Mouse (Mus musculus): Measurements from ENCODE around the gene Dab2ip. TPM values are rescaled to one million over a fixed set of nuclear protein-coding genes. Genes with fewer than 3 reads are reported as not detected.

Dab2ip gene
- polyA plus RNA-seq, 1 experiment from 2014 or later: 54.9 TPM

DNA sequence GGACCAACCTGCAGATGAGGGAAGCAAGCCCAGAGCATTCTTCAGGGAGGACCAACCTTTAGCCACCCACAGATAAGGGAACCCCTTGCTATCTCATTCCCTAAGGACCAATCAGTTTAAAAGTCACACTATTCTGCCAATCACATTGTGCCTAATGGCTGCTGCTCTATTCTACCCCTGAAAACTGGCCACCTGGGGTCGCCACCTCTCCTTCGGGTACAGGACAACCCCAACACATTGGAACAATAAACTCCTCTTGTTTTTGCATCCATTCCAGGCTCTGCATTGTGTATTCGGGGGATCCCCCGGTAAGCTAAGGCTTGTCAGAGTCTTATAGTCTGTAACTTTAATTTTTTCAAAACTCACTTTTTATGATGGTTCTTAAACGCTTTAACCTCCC is 203.4 kb downstream of the Dab2ip start:
- Histone ChIP-seq H3K27me3 (replicated peaks) (no peaks in the 10 kb centered on the region), H3K9ac (no peak overlapping the region), H3K27ac (no peak overlapping the region), H3K9me3 (no peaks in the 10 kb centered on the region), H3K36me3 (no peaks in the 10 kb centered on the region), H3K4me2 (replicated peaks) (no peak overlapping the region), H3K4me1 (replicated peaks) (0 out of 2 replicates have a peak, but pooled peaks cover 3% of the 10 kb centered on the region), H3K4me3 (replicated peaks) (no peak overlapping the region)
- ATAC-seq: no peak
- 85% methylated on average over 5 of the region's 5 CpGs for WGBS

DNA sequence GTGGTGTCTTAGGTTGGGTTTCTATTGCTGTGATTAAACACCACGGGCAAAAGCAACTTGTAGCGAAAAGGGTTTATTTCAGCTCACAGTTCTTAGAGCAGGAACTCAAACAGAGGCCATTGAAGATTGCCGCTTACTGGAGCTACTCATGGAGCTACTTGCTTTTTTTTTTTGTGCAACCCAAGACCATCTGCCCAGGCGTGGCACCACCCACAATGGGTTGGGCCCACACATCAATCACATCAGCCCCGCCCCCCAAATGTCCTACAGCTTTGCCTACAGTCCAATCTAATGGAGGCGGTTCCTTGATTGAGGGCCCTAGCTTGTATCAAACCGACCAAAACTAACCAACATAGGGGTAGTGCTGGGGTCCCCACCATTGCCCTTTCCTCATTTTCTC is 205.8 kb downstream of the Dab2ip start:
- no peak overlapping the region for H3K27ac ChIP-seq
- H3K4me3 ChIP-seq (replicated peaks): no peak overlapping the region
- H3K36me3 ChIP-seq: no peaks in the 10 kb centered on the region
- no peaks in the 10 kb centered on the region for H3K27me3 ChIP-seq (replicated peaks)
- no peaks in the 10 kb centered on the region for H3K9me3 ChIP-seq
- H3K4me2 ChIP-seq (replicated peaks): no peak overlapping the region
- H3K4me1 ChIP-seq (replicated peaks): no peaks in the 10 kb centered on the region
- no peak for ATAC-seq
- no peak overlapping the region for H3K9ac ChIP-seq
- WGBS: 91% methylated on average over 7 of the region's 7 CpGs

DNA sequence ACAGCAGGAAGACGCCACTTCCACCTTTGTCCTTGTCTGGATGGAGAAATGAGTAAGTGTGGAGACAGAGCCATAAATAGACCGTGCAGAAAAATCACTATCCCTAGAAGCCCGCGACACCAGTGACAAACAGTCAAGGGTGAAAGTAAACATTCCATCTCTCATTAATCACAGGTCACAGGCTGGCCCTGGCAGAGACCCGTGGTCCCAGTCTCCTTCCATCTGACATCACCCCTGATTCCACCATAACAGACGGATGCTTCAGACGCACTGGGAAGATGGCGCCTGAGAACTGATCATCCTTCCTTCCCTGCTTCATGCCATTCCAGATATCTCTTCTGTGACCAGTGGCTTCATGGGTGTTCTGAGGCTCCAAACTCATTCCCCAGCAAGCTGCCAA is 206.3 kb downstream of the Dab2ip start:
- WGBS: 52% methylated on average over 8 of the region's 8 CpGs

DNA sequence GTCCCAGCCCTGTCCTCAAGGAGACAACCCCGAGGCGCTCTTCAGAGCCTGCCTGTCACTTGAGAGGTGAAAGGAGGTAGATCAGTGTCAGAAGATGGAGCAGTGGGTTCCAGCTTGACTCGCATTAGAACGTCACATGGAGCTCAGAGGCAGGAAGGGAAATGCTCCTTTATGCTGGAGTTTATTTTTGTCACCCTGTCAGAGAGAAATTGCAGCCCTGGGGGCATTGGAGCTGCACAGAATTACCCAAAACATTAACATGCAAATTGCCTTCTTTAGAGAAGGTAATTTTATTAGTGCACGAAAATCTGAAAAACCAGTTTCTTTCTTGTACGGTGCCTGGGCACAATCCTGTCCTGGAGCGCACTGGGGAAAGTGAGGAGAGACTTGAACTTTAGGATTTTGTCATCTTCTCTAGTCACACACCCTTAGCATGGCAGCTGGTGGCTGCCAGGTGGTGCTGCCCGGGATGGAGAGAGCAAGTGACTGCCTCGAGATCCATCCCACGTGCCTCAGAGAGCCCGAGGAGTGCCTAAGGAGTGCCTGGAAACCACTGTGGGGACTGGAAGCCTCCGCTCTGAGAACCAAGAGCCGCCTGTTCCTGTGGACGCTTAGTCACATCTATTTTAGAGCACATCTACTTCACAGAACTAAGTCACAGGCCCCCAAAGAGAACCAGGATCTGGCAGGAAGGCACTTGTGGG is 209.9 kb downstream of the Dab2ip start:
- WGBS: 46% methylated on average over 14 of the region's 14 CpGs
- ATAC-seq: no peak
- H3K27ac ChIP-seq: no peak overlapping the region

More for the DNA sequence above, 206.3 kb downstream of the Dab2ip start:
- no peaks in the 10 kb centered on the region for H3K4me1 ChIP-seq (replicated peaks)
- H3K27me3 ChIP-seq (replicated peaks): no peaks in the 10 kb centered on the region
- no peak overlapping the region for H3K9ac ChIP-seq
- ATAC-seq: no peak
- no peaks in the 10 kb centered on the region for H3K36me3 ChIP-seq
- H3K4me3 ChIP-seq (replicated peaks): no peak overlapping the region
- H3K9me3 ChIP-seq: no peaks in the 10 kb centered on the region
- H3K27ac ChIP-seq: no peak overlapping the region
- H3K4me2 ChIP-seq (replicated peaks): no peak overlapping the region

DNA sequence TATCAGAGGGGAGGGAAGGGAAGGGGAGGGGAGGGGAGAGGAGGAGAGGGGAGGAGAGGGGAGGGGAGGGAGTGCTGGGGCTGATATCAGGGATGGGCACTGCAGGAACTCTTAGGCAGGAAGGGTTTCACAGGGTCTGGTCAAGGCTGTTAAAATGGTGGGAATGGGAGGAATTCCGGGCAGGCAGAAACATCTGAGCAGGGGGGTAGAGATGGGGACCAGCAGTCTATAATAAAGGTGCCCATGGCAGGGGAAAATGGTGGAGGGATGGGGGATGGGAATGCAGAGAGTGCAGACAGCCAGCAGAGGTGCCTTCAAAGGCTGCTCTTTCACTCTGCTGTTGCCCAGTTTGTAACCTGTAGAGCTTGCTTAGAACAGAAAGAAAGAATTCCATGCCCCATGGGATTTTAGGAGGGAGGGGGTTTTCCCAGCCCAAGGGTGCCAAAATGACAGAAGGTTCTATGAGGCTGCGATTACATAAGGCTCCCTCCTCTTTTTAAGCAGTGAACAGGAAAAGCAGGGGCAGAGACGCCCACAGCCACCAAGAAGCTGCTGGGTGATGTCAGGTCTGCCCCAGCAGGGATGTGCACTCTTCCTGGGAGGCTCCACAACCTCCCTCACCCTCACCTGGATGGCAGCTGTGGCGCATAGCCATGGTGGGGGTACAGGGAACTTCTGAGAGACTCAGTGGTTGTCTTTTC is 210.6 kb downstream of the Dab2ip start:
- WGBS: 55% methylated on average over 4 of the region's 4 CpGs
- H3K27ac ChIP-seq: no peak overlapping the region
- no peak for ATAC-seq

More for the DNA sequence above, 209.9 kb downstream of the Dab2ip start:
- Histone ChIP-seq H3K4me3 (replicated peaks) (no peak overlapping the region), H3K36me3 (no peaks in the 10 kb centered on the region), H3K9me3 (no peaks in the 10 kb centered on the region), H3K9ac (no peak overlapping the region), H3K27me3 (replicated peaks) (no peaks in the 10 kb centered on the region), H3K4me1 (replicated peaks) (no peaks in the 10 kb centered on the region), H3K4me2 (replicated peaks) (no peak overlapping the region)

DNA sequence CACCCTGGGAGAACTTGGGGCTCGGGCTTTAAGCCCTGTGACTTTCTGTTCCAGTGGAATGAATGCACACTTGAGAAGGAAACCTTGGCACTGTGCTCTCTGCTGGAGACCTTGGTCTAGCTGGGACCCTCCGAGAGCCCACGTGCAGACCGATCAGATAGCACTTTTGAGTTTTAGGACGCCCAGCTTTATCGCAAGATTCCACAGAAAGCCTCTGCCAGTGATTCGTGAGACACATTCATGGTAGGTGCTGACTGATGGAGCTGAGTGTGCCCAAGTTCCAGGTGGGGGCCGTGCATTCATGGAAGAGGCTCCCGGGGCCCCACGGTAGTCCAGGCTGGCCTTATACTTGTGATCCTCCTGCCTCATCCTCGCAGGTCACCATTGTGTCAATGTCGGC is 211.3 kb downstream of the Dab2ip start:
- Histone ChIP-seq H3K27me3 (replicated peaks) (no peaks in the 10 kb centered on the region), H3K4me3 (replicated peaks) (no peak overlapping the region), H3K36me3 (no peaks in the 10 kb centered on the region), H3K27ac (no peak overlapping the region), H3K4me1 (replicated peaks) (no peaks in the 10 kb centered on the region), H3K4me2 (replicated peaks) (no peak overlapping the region), H3K9me3 (no peaks in the 10 kb centered on the region), H3K9ac (no peak overlapping the region)
- ATAC-seq: no peak
- 78% methylated on average over 12 of the region's 12 CpGs for WGBS

More for the DNA sequence above, 210.6 kb downstream of the Dab2ip start:
- H3K27me3 ChIP-seq (replicated peaks): no peaks in the 10 kb centered on the region
- no peak overlapping the region for H3K9ac ChIP-seq
- H3K4me1 ChIP-seq (replicated peaks): no peaks in the 10 kb centered on the region
- H3K4me3 ChIP-seq (replicated peaks): no peak overlapping the region
- H3K9me3 ChIP-seq: no peaks in the 10 kb centered on the region
- H3K4me2 ChIP-seq (replicated peaks): no peak overlapping the region
- no peaks in the 10 kb centered on the region for H3K36me3 ChIP-seq

DNA sequence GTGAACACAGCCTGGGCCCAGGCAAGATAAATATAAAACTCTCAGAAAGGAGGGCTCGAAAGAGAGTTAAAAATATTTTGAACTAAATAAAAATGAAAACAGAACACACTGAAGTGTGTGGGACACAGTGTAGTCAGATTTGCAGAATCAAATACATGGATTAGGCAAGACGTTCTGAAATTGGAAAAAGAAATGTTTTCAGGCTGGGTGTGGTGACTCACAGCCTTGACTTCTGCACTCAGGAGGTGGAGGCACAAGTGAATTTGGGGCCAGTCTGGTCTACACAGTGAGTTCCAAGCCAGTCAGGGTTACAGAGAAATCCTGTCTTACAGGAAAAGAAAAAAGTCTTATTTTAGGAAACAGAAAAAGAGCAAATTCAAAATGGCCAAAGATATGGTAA is 212.5 kb downstream of the Dab2ip start:
- Histone ChIP-seq H3K36me3 (no peaks in the 10 kb centered on the region), H3K27me3 (replicated peaks) (no peaks in the 10 kb centered on the region), H3K27ac (no peak overlapping the region), H3K9ac (no peak overlapping the region), H3K4me1 (replicated peaks) (no peaks in the 10 kb centered on the region), H3K9me3 (no peaks in the 10 kb centered on the region), H3K4me2 (replicated peaks) (no peak overlapping the region), H3K4me3 (replicated peaks) (no peak overlapping the region)
- WGBS: 76% methylated on average over 2 of the region's 2 CpGs
- no peak for ATAC-seq

DNA sequence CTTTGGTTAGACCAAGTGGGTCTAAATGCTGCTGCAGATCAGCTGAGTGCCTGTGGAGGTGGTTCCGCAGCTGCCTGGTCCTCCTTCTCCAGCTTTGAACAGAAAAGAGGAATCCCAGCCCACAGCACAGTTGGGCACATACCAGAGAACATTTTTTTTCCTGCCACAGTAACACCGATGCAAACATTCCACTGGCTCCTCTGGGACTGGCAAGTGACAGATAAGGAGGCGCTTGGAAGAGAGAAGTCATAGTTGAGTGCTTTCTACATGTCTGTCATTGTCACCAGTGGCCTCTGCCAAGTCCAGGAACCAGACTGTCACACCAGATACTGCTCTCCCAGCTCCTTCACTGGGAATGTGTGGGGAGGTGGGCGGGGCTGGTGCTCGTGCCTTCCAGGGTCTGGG is 217.6 kb downstream of the Dab2ip start:
- Histone ChIP-seq H3K4me1 (replicated peaks) (no peaks in the 10 kb centered on the region), H3K27me3 (replicated peaks) (no peaks in the 10 kb centered on the region), H3K4me2 (replicated peaks) (no peak overlapping the region), H3K4me3 (replicated peaks) (no peak overlapping the region), H3K27ac (no peak overlapping the region), H3K9me3 (no peaks in the 10 kb centered on the region), H3K36me3 (no peaks in the 10 kb centered on the region), H3K9ac (no peak overlapping the region)
- ATAC-seq: no peak
- 41% methylated on average over 5 of the region's 5 CpGs for WGBS

DNA sequence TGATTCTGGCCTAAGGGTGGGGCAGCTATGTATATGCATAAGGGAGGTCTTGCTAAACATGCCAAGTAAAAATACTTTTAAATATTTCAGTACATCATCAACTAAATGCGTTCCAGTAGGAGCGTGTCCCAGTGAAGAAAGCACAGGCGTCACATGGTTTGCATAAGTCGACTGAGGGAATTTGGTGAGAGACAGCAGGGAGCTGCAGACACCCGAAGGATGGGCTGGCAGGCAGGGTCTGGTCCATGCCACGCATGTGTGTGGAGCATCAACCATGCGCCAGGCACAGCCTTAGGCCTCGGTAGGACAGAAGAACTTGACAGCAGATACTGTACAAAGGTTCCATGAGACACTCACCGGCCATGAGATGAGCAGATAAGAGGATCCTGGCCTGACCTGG is 218.9 kb downstream of the Dab2ip start:
- H3K9ac ChIP-seq: no peak overlapping the region
- H3K4me2 ChIP-seq (replicated peaks): no peak overlapping the region
- H3K27ac ChIP-seq: no peak overlapping the region
- no peak for ATAC-seq
- no peak overlapping the region for H3K4me3 ChIP-seq (replicated peaks)
- no peaks in the 10 kb centered on the region for H3K4me1 ChIP-seq (replicated peaks)
- H3K27me3 ChIP-seq (replicated peaks): no peaks in the 10 kb centered on the region
- H3K36me3 ChIP-seq: no peaks in the 10 kb centered on the region
- WGBS: 81% methylated on average over 9 of the region's 9 CpGs
- H3K9me3 ChIP-seq: no peaks in the 10 kb centered on the region

DNA sequence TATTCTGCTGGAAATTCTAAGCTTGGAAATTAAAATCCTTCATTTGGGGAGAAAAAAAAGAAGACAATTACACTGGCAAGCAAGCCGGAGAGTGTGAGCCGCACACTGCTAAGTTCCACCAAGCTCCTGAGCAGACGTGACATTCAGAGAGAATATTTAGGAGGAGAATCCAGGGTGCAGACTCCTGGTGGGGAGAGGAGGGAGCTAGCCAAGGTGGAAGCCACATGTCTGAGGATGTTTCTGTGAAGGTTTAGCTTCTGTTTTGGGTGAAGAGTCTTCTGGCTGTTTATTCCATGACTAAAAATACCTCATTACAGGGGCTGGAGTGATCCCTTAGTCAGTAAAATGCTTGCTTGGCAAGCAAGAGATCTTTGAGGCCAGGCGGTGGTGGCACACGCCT is 221.2 kb downstream of the Dab2ip start:
- Histone ChIP-seq H3K36me3 (no peaks in the 10 kb centered on the region), H3K27ac (no peak overlapping the region), H3K4me3 (replicated peaks) (no peak overlapping the region), H3K9ac (no peak overlapping the region), H3K4me2 (replicated peaks) (no peak overlapping the region), H3K27me3 (replicated peaks) (no peaks in the 10 kb centered on the region), H3K4me1 (replicated peaks) (0 out of 2 replicates have a peak, but pooled peaks cover 4% of the 10 kb centered on the region), H3K9me3 (no peaks in the 10 kb centered on the region)
- 79% methylated on average over 5 of the region's 5 CpGs for WGBS
- ATAC-seq: no peak

Other genes starting within 250 kb of the Dab2ip start
- 62.7 and 70.0 TPM in 2 replicates for gene Stom, start 221.3 kb upstream of the Dab2ip start, polyA plus RNA-seq (2015; fragmentation: Nextera tagmentation; extraction: Ambion mirVana)
- gene 4930568D16Rik, start 190.5 kb upstream of the Dab2ip start, polyA plus RNA-seq (2015; fragmentation: Nextera tagmentation; extraction: Ambion mirVana): not detected in 2 replicates
- not detected in 2 replicates for gene 4930402F06Rik, start 161.1 kb upstream of the Dab2ip start, polyA plus RNA-seq (2015; fragmentation: Nextera tagmentation; extraction: Ambion mirVana)
- 18.0 and 18.5 TPM in 2 replicates for gene Ggta1, start 95.0 kb upstream of the Dab2ip start, polyA plus RNA-seq (2015; fragmentation: Nextera tagmentation; extraction: Ambion mirVana)

Data from intestine, embryonic 15.5 days (tissue).